Mouse (Mus musculus) stomach, postnatal 0 days (tissue): ENCODE results near the gene Lrrc45.
"Not testable (repeated sequence)": the region's sequence is repeated elsewhere in the genome, so short reads cannot be mapped to it uniquely, and the experiment has no call there.

Experiments used
- CTCF ChIP-seq: IDR thresholded peaks from 2 replicates; pipeline ENCODE4 v1.5.1; 2016; ENCODE audit warnings: antibody characterized with exemption, low read depth, mild to moderate bottlenecking, moderate library complexity
- EP300 ChIP-seq: optimal IDR thresholded peaks from 2 replicates; pipeline ENCODE3; 2016; ENCODE audit warnings: antibody characterized with exemption

GRCm38 (mm10) chr11:120675875-120676274 lies 37.9 kb upstream of the Lrrc45 start:
- not testable (repeated sequence) for TF ChIP-seq CTCF, EP300
